Mouse (Mus musculus) T-helper 17 cell (primary cell): ENCODE measurements around the gene Adgrg7.

ENCODE experiments used
- in situ Hi-C, 2 experiments: fragments of 300-600 bp; cut with MboI, MseI; formaldehyde crosslinking; loops; 1 replicate in 1 of 2; 2 replicates in 1 of 2; pipeline ENCODE4 v1.15.1; 2025; ENCODE audit warnings: high pct_unique_total_duplicates in 2 of 2

The Adgrg7 gene

GRCm38 (mm10) chr16:56795481-56796139 lies at the start of gene Adgrg7:
TSS of gene Adgrg7 (minus strand) at chr16:56795855.
- in situ Hi-C loops: no loop called here

GRCm38 (mm10) chr16:56842988-56843387 lies 47.3 kb upstream of the Adgrg7 start:
- in situ Hi-C loops: no loop called here

- in situ Hi-C loops: no loop called here
Measured at GRCm38 (mm10) chr16:56833312-56833711, 37.7 kb upstream of the Adgrg7 start.

- in situ Hi-C loops: no loop called here
Measured at GRCm38 (mm10) chr16:56831986-56832385, 36.3 kb upstream of the Adgrg7 start.

GRCm38 (mm10) chr16:56801370-56802109 lies 5.9 kb upstream of the Adgrg7 start:
- in situ Hi-C loops: loop anchor here in 1 of 2 experiments (10.0 kb wide), 1 partner anchor 383 kb away; no protein-coding TSS in a partner anchor

GRCm38 (mm10) chr16:56800946-56801345 lies 5.3 kb upstream of the Adgrg7 start:
- in situ Hi-C loops: loop anchor here in 1 of 2 experiments (10.0 kb wide), 1 partner anchor 384 kb away; no protein-coding TSS in a partner anchor

GRCm38 (mm10) chr16:56800469-56800868 lies 4.8 kb upstream of the Adgrg7 start:
- in situ Hi-C loops: loop anchor here in 1 of 2 experiments (10.0 kb wide), 1 partner anchor 384 kb away; no protein-coding TSS in a partner anchor

GRCm38 (mm10) chr16:56799541-56800029 lies 3.9 kb upstream of the Adgrg7 start:
- in situ Hi-C loops: loop anchor here in 1 of 2 experiments (10.0 kb wide), 1 partner anchor 385 kb away; no protein-coding TSS in a partner anchor

GRCm38 (mm10) chr16:56798873-56799272 lies 3.2 kb upstream of the Adgrg7 start:
- in situ Hi-C loops: no loop called here

- in situ Hi-C loops: no loop called here
Measured at GRCm38 (mm10) chr16:56794383-56795144, 1.1 kb downstream of the Adgrg7 start.

- in situ Hi-C loops: no loop called here
Measured at GRCm38 (mm10) chr16:56793778-56794177, 1.9 kb downstream of the Adgrg7 start.

- in situ Hi-C loops: no loop called here
Measured at GRCm38 (mm10) chr16:56785943-56786342, 9.7 kb downstream of the Adgrg7 start.

- in situ Hi-C loops: loop anchor here (10.0 kb wide), 1 partner anchor 323 kb away; no protein-coding TSS in a partner anchor
Measured at GRCm38 (mm10) chr16:56771163-56772105, 24.2 kb downstream of the Adgrg7 start.

- in situ Hi-C loops: loop anchor here in 1 of 2 experiments (25.0 kb wide), 1 partner anchor 883 kb away; the partner anchor contains the start of gene Cmss1
Measured at GRCm38 (mm10) chr16:56729060-56729459, 66.6 kb downstream of the Adgrg7 start.

- in situ Hi-C loops: loop anchor here (25.0 kb wide), 2 partner anchors 788 to 887 kb away; partner anchors contain the start of genes Cep97 (in 2 of the 2) and Cmss1 (in 2 of the 2)
Measured at GRCm38 (mm10) chr16:56724927-56725326, 70.7 kb downstream of the Adgrg7 start.

GRCm38 (mm10) chr16:56722357-56722756 lies 73.3 kb downstream of the Adgrg7 start:
- in situ Hi-C loops: loop anchor here (25.0 kb wide), 2 partner anchors 785 to 890 kb away; partner anchors contain the start of genes Cep97 (in 2 of the 2) and Cmss1 (in 1 of the 2)

GRCm38 (mm10) chr16:56719031-56719430 lies 76.6 kb downstream of the Adgrg7 start:
- in situ Hi-C loops: loop anchor here (10.0 to 25.0 kb wide), 4 partner anchors 644 to 894 kb away; partner anchors contain the start of genes Cep97 (in 2 of the 2) and Cmss1 (in 1 of the 2)

- in situ Hi-C loops: loop anchor here (10.0 to 25.0 kb wide), 4 partner anchors 643 to 895 kb away; partner anchors contain the start of genes Cep97 (in 2 of the 2) and Cmss1 (in 1 of the 2)
Measured at GRCm38 (mm10) chr16:56717224-56718200, 78.1 kb downstream of the Adgrg7 start, which contains the start of gene Tfg. TSS of gene Tfg (minus strand) at chr16:56717450.
